Mouse (Mus musculus): ENCODE measurements at regions not wholly inside any gene's neighbourhood (a gene's known extent, or its start where the extent isn't known, plus 50 kb on each side); places are given as distances from the start of the nearest gene placed in this dataset.

- Histone ChIP-seq H3K9ac (replicated peaks) (no peak overlapping the region), H3K27ac (no peak overlapping the region), H3K9me3 (no peaks in the 10 kb centered on the region), H3K4me2 (no peak overlapping the region), H3K4me1 (replicated peaks) (no peaks in the 10 kb centered on the region), H3K4me3 (replicated peaks) (no peak overlapping the region), H3K27me3 (no peaks in the 10 kb centered on the region), H3K36me3 (no peaks in the 10 kb centered on the region)
- ATAC-seq (ENCODE audit: insufficient number of reproducible peaks, insufficient read depth, low FRiP score, low TSS enrichment, low read depth), result no peak
- WGBS, result 90% methylated on average over 5 of the region's 5 CpGs
Observed at GRCm38 (mm10) chr6:13305873-13306272, 81.1 kb upstream of the Vwde start.

GRCm38 (mm10) chr6:13298171-13298570, 73.4 kb upstream of the Vwde start:
- Histone ChIP-seq H3K36me3 (no peaks in the 10 kb centered on the region), H3K9me3 (no peaks in the 10 kb centered on the region), H3K9ac (replicated peaks) (no peak overlapping the region), H3K4me3 (replicated peaks) (no peak overlapping the region), H3K27me3 (no peaks in the 10 kb centered on the region), H3K4me1 (replicated peaks) (no peaks in the 10 kb centered on the region), H3K27ac (no peak overlapping the region), H3K4me2 (no peak overlapping the region)
- WGBS, result 83% methylated on average over 3 of the region's 3 CpGs
- ATAC-seq (ENCODE audit: insufficient number of reproducible peaks, insufficient read depth, low FRiP score, low TSS enrichment, low read depth), result no peak

- H3K9ac ChIP-seq (replicated peaks), result no peak overlapping the region
- no peak overlapping the region for H3K27ac ChIP-seq
- H3K27me3 ChIP-seq, result no peaks in the 10 kb centered on the region
- H3K36me3 ChIP-seq, result no peaks in the 10 kb centered on the region
- no peaks in the 10 kb centered on the region for H3K9me3 ChIP-seq
- H3K4me2 ChIP-seq, result no peak overlapping the region
- H3K4me3 ChIP-seq (replicated peaks), result no peak overlapping the region
- ATAC-seq (ENCODE audit: insufficient number of reproducible peaks, insufficient read depth, low FRiP score, low TSS enrichment, low read depth), result no peak
- 70% methylated on average over 3 of the region's 3 CpGs for WGBS
- no peaks in the 10 kb centered on the region for H3K4me1 ChIP-seq (replicated peaks)
Observed at GRCm38 (mm10) chr6:13297110-13297509, 72.3 kb upstream of the Vwde start.

- no peak overlapping the region for H3K27ac ChIP-seq
- ATAC-seq (ENCODE audit: insufficient number of reproducible peaks, insufficient read depth, low FRiP score, low TSS enrichment, low read depth), result no peak
- no peak overlapping the region for H3K4me3 ChIP-seq (replicated peaks)
- WGBS, result 91% methylated on average over 2 of the region's 2 CpGs
- no peaks in the 10 kb centered on the region for H3K27me3 ChIP-seq
- H3K9ac ChIP-seq (replicated peaks), result no peak overlapping the region
- H3K36me3 ChIP-seq, result no peaks in the 10 kb centered on the region
- H3K4me1 ChIP-seq (replicated peaks), result no peaks in the 10 kb centered on the region
- H3K4me2 ChIP-seq, result no peak overlapping the region
- no peaks in the 10 kb centered on the region for H3K9me3 ChIP-seq
Observed at GRCm38 (mm10) chr6:13296041-13296440, 71.3 kb upstream of the Vwde start.

GRCm38 (mm10) chr6:13294393-13294792, 69.6 kb upstream of the Vwde start:
- H3K4me1 ChIP-seq (replicated peaks), result no peaks in the 10 kb centered on the region
- H3K4me2 ChIP-seq, result no peak overlapping the region
- no peak overlapping the region for H3K4me3 ChIP-seq (replicated peaks)
- H3K27ac ChIP-seq, result no peak overlapping the region
- no peaks in the 10 kb centered on the region for H3K9me3 ChIP-seq
- H3K27me3 ChIP-seq, result no peaks in the 10 kb centered on the region
- no peak for ATAC-seq (ENCODE audit: insufficient number of reproducible peaks, insufficient read depth, low FRiP score, low TSS enrichment, low read depth)
- H3K9ac ChIP-seq (replicated peaks), result no peak overlapping the region
- no peaks in the 10 kb centered on the region for H3K36me3 ChIP-seq
- 78% methylated on average over 4 of the region's 4 CpGs for WGBS

- WGBS, result 64% methylated on average over 1 of the region's 1 CpGs
- no peaks in the 10 kb centered on the region for H3K9me3 ChIP-seq
- no peak overlapping the region for H3K9ac ChIP-seq (replicated peaks)
- ATAC-seq (ENCODE audit: insufficient number of reproducible peaks, insufficient read depth, low FRiP score, low TSS enrichment, low read depth), result peak; percentile 26; the same call in 1 of the 2 replicates
- H3K36me3 ChIP-seq, result no peaks in the 10 kb centered on the region
- H3K4me3 ChIP-seq (replicated peaks), result no peak overlapping the region
- no peak overlapping the region for H3K4me2 ChIP-seq
- H3K4me1 ChIP-seq (replicated peaks), result no peaks in the 10 kb centered on the region; the same call in 1 of the 2 replicates
- H3K27me3 ChIP-seq, result no peaks in the 10 kb centered on the region
- H3K27ac ChIP-seq, result no peak overlapping the region
Observed at GRCm38 (mm10) chr6:13288500-13288899, 63.7 kb upstream of the Vwde start.

GRCm38 (mm10) chr6:13287812-13288211, 63.0 kb upstream of the Vwde start:
- WGBS, result 81% methylated on average over 4 of the region's 4 CpGs
- no peak for ATAC-seq (ENCODE audit: insufficient number of reproducible peaks, insufficient read depth, low FRiP score, low TSS enrichment, low read depth)

GRCm38 (mm10) chr6:13286542-13287273, 61.9 kb upstream of the Vwde start:
- 40% methylated on average over 6 of the region's 6 CpGs for WGBS
- H3K27me3 ChIP-seq, result no peaks in the 10 kb centered on the region
- 0 out of 2 replicates have a peak overlapping the region, but pooled peaks have one; percentile 21 for H3K4me2 ChIP-seq
- H3K4me1 ChIP-seq (replicated peaks), result no peaks in the 10 kb centered on the region; the same call in 1 of the 2 replicates
- no peaks in the 10 kb centered on the region for H3K36me3 ChIP-seq
- peak; percentile 44; the same call in 1 of the 2 replicates for ATAC-seq (ENCODE audit: insufficient number of reproducible peaks, insufficient read depth, low FRiP score, low TSS enrichment, low read depth)
- 0 out of 2 replicates have a peak overlapping the region, but pooled peaks have one; percentile 31 for H3K9ac ChIP-seq (replicated peaks)
- no peak overlapping the region for H3K4me3 ChIP-seq (replicated peaks)
- no peaks in the 10 kb centered on the region for H3K9me3 ChIP-seq
- no peak overlapping the region for H3K27ac ChIP-seq

More at GRCm38 (mm10) chr6:13287812-13288211, 63.0 kb upstream of the Vwde start:
- Histone ChIP-seq H3K4me3 (replicated peaks) (no peak overlapping the region), H3K27ac (no peak overlapping the region), H3K9ac (replicated peaks) (no peak overlapping the region), H3K36me3 (no peaks in the 10 kb centered on the region), H3K4me1 (replicated peaks) (no peaks in the 10 kb centered on the region; the same call in 1 of the 2 replicates), H3K27me3 (no peaks in the 10 kb centered on the region), H3K9me3 (no peaks in the 10 kb centered on the region), H3K4me2 (no peak overlapping the region)

- no peaks in the 10 kb centered on the region; the same call in 1 of the 2 replicates for H3K4me1 ChIP-seq (replicated peaks)
- H3K36me3 ChIP-seq, result no peaks in the 10 kb centered on the region
- ATAC-seq (ENCODE audit: insufficient number of reproducible peaks, insufficient read depth, low FRiP score, low TSS enrichment, low read depth), result no peak
- H3K27me3 ChIP-seq, result no peaks in the 10 kb centered on the region
- no peak overlapping the region for H3K4me3 ChIP-seq (replicated peaks)
- H3K4me2 ChIP-seq, result no peak overlapping the region
- H3K9ac ChIP-seq (replicated peaks), result no peak overlapping the region
- H3K27ac ChIP-seq, result no peak overlapping the region
- WGBS, result 3% methylated on average over 3 of the region's 3 CpGs
- peaks cover 4% of the 10 kb centered on the region; the same call in 1 of the 2 replicates for H3K9me3 ChIP-seq
Observed at GRCm38 (mm10) chr6:13280835-13281234, 56.1 kb upstream of the Vwde start.

Data from limb, embryonic 12.5 days (tissue).